Mouse (Mus musculus) CH12.LX (cell line): ENCODE results near the gene Arhgap28. TPM values are rescaled to one million over a fixed set of nuclear protein-coding genes. Genes with fewer than 3 reads are reported as not detected.

ENCODE experiments used
- DNase-seq: peaks from one replicate; pipeline ENCODE4 v3.0.0-alpha.2; 2013; ENCODE audit errors: extremely low read depth
- H3K27ac ChIP-seq: 2 replicates; pipeline ENCODE4 v1.5.1; 2012; ENCODE audit warnings: low read depth, mild to moderate bottlenecking, control low read depth, moderate library complexity; ENCODE audit not compliant: insufficient read depth
- H3K27me3 ChIP-seq: replicated peaks from 2 replicates; pipeline ENCODE3; 2012; ENCODE audit warnings: inconsistent platforms
- H3K36me3 ChIP-seq, 2 experiments: replicated peaks in 1 of 2; 2 replicates each; pipeline versions ENCODE3 to v1.6.1; 2012; ENCODE audit warnings: inconsistent platforms in 1 of 2, low read length in 1 of 2, mild to moderate bottlenecking in 1 of 2, mixed read lengths in 1 of 2, moderate library complexity in 1 of 2; ENCODE audit not compliant: control insufficient read depth in 1 of 2, insufficient read depth in 1 of 2
- H3K4me1 ChIP-seq, 2 experiments: 2 replicates each; pipeline ENCODE4 v1.6.1; 2012; ENCODE audit warnings: inconsistent platforms in 1 of 2, moderate library complexity in 1 of 2; ENCODE audit not compliant: insufficient read depth in 2 of 2, control insufficient read depth in 1 of 2
- H3K4me2 ChIP-seq: 2 replicates; pipeline ENCODE4 v1.6.1; 2012; ENCODE audit warnings: low read depth, mild to moderate bottlenecking, control low read depth; ENCODE audit not compliant: poor library complexity, insufficient read depth, severe bottlenecking
- H3K4me3 ChIP-seq, 3 experiments: fragments of 150-350 bp in 1 of 3; sonication (generic) in 1 of 3; replicated peaks in 1 of 3; 2 replicates each; pipeline versions ENCODE3 to v1.5.1; 2011 to 2012; ENCODE audit warnings: low read depth in 2 of 3, low read length in 2 of 3, mild to moderate bottlenecking in 2 of 3, moderate library complexity in 2 of 3, control low read depth in 1 of 3, improper control_type of control experiment in 1 of 3, inconsistent platforms in 1 of 3, mixed read lengths in 1 of 3; ENCODE audit not compliant: poor library complexity in 1 of 3
- H3K79me2 ChIP-seq: replicated peaks from 2 replicates; pipeline ENCODE4 v1.6.1; 2012; ENCODE audit warnings: mild to moderate bottlenecking, moderate library complexity; ENCODE audit not compliant: control insufficient read depth, poor library complexity, insufficient read depth, severe bottlenecking; ENCODE audit errors: extremely low read depth
- H3K9ac ChIP-seq: 2 replicates; pipeline ENCODE4 v1.6.1; 2012; ENCODE audit warnings: low read depth, mild to moderate bottlenecking, control low read depth, moderate library complexity; ENCODE audit not compliant: insufficient read depth
- H3K9me3 ChIP-seq: replicated peaks from 2 replicates; pipeline ENCODE3; 2012; ENCODE audit warnings: low read length, inconsistent platforms, mixed read lengths
- CHD1 ChIP-seq: IDR thresholded peaks from 2 replicates; pipeline ENCODE4 v1.6.1; 2012; ENCODE audit warnings: low read depth, low read length, improper control_type of control experiment, inconsistent platforms
- CHD2 ChIP-seq: IDR thresholded peaks from 2 replicates; pipeline ENCODE4 v1.6.1; 2011; ENCODE audit warnings: low read length, improper control_type of control experiment
- CTCF ChIP-seq, 2 experiments: IDR thresholded peaks in 1 of 2; conservative IDR thresholded peaks in 1 of 2; 2 replicates each; pipeline ENCODE4 v1.5.1; 2011 to 2012; ENCODE audit warnings: low read depth in 2 of 2, low read length in 2 of 2, improper control_type of control experiment in 1 of 2, inconsistent platforms in 1 of 2, mild to moderate bottlenecking in 1 of 2, moderate library complexity in 1 of 2
- E2F4 ChIP-seq: IDR thresholded peaks from 2 replicates; pipeline ENCODE4 v1.6.1; 2011; ENCODE audit warnings: low read depth, low read length, improper control_type of control experiment; ENCODE audit not compliant: insufficient replicate concordance
- ELF1 ChIP-seq: IDR thresholded peaks from 2 replicates; pipeline ENCODE4 v1.6.1; 2014; ENCODE audit warnings: low read depth, mild to moderate bottlenecking, inconsistent platforms, low read length, improper control_type of control experiment
- EP300 ChIP-seq: IDR thresholded peaks from 2 replicates; pipeline ENCODE4 v1.6.1; 2011; ENCODE audit warnings: low read length, improper control_type of control experiment
- IRF4 ChIP-seq: IDR thresholded peaks from 2 replicates; pipeline ENCODE4 v1.6.1; 2014; ENCODE audit warnings: low read depth, mild to moderate bottlenecking, inconsistent platforms, low read length, improper control_type of control experiment
- JUND ChIP-seq: conservative IDR thresholded peaks from 2 replicates; pipeline ENCODE4 v1.6.1; 2011; ENCODE audit warnings: low read depth, low read length, improper control_type of control experiment
- MAFK ChIP-seq: IDR thresholded peaks from 2 replicates; pipeline ENCODE4 v1.6.1; 2011; ENCODE audit warnings: low read length, improper control_type of control experiment; ENCODE audit not compliant: insufficient replicate concordance
- MXI1 ChIP-seq: IDR thresholded peaks from 2 replicates; pipeline ENCODE4 v1.6.1; 2011; ENCODE audit warnings: mild to moderate bottlenecking, low read depth, low read length, improper control_type of control experiment
- MYC ChIP-seq: IDR thresholded peaks from 2 replicates; pipeline ENCODE4 v1.6.1; 2011; ENCODE audit warnings: low read depth, mild to moderate bottlenecking, improper control_type of control experiment, low read length
- PAX5 ChIP-seq: IDR thresholded peaks from 2 replicates; pipeline ENCODE4 v1.6.1; 2012; ENCODE audit warnings: low read length, inconsistent platforms, mixed read lengths
- TBP ChIP-seq: conservative IDR thresholded peaks from 2 replicates; pipeline ENCODE4 v1.6.1; 2011; ENCODE audit warnings: low read depth, low read length, improper control_type of control experiment
- TCF12 ChIP-seq: IDR thresholded peaks from 2 replicates; pipeline ENCODE4 v1.6.1; 2014; ENCODE audit warnings: low read depth, mild to moderate bottlenecking, inconsistent platforms, low read length, improper control_type of control experiment
- UBTF ChIP-seq: IDR thresholded peaks from 2 replicates; pipeline ENCODE4 v1.6.1; 2012; ENCODE audit warnings: low read depth, mild to moderate bottlenecking, inconsistent platforms, low read length, improper control_type of control experiment, moderate library complexity
- USF1 ChIP-seq: IDR thresholded peaks from 2 replicates; pipeline ENCODE4 v1.6.1; 2014; ENCODE audit warnings: low read depth, mild to moderate bottlenecking, inconsistent platforms, low read length, improper control_type of control experiment
- dilution Hi-C: fragments of 300-500 bp; cut with MboI; formaldehyde crosslinking; loops from 2 replicates; pipeline ENCODE4 v1.14.3; 2020; ENCODE audit warnings: low sequenced_read_pairs; ENCODE audit not compliant: extremely low pct_unique_long_range_greater_than_20kb, extremely low pct_ligation_motif_present
- in situ Hi-C: fragments of 300-500 bp; cut with MboI; formaldehyde crosslinking; loops from 3 replicates; pipeline ENCODE4 v1.14.3; 2019; ENCODE audit warnings: low sequenced_read_pairs, low pct_ligation_motif_present, low pct_unique_long_range_greater_than_20kb, mixed read lengths
- polyA plus RNA-seq: library from polyadenylated mRNA; unstranded; fragments of >175 nt; gene quantifications from 2 replicates; pipeline ENCODE4 v1.2.1, GENCODE M21; 2012; ENCODE audit warnings: low read depth; ENCODE audit not compliant: insufficient read length
- total RNA-seq, 2 experiments: library from RNA; depleted of rRNA; stranded (reverse); fragments of 300-350 nt in 1 of 2; fragments of >200 nt in 1 of 2; gene quantifications; 2 replicates each; pipeline ENCODE4 v1.2.3; 2012 to 2014

Gene Arhgap28
- total RNA-seq (2012; rRNA removed) (not detected in 2 replicates), total RNA-seq (2014; rRNA removed) (not detected in 2 replicates), polyA plus RNA-seq (not detected in 2 replicates)

DNA sequence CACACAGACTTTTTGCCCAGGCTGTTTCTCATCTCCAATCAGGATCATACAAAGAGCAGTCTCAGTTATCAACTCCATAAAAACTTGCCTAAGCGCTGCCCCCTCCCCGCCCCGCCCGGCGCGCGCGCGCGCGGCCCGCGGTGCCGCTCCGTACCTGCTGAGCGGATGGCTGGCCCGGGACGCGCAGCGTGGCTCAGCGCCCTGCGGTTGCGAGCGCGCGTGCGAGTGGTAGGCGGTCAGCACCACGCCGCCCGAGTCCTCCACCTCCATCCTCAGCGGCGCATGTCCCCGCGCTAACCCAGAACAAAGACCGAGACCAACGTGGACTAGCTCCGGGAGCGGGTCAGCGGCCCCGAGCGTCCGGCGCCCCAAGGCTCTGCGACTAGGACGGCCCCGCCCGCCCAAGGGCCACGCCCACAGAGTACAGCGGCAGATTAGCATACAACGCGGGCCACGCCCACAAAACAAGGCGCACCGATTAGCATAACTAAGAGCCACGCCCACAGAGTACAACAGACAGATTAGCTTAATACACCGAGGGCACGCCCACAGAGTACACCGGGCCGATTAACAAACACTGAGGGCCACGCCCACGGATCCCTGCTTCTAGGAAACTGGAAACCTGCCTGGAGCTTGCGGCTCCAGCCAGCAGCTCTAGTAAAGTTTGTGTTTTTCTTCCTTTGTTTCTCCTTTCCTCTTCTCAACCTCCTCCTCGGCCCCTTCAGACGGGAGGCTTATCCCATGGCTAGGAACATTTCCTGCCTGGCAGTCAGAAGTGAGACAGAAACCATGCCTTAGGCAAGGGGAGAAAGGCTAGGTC lies at the start of gene Arhgap28:
Arhgap28 (minus strand) TSS at position 380 of the 820 bp plus-strand sequence.
- Histone ChIP-seq H3K9ac (no peak within 1 kb of the TSS), H3K4me2 (no peak within 1 kb of the TSS), H3K27ac (no peak within 1 kb of the TSS), H3K36me3 (no peaks in the 10 kb centered on the region), H3K9me3 (peaks cover 84% of the 10 kb centered on the region), H3K4me1 (no peaks in the 10 kb centered on the region), H3K4me3 (no peak within 1 kb of the TSS), H3K79me2 (no peaks in the 10 kb centered on the region), H3K27me3 (no peaks in the 10 kb centered on the region)
- DNase-seq, result no peak
- in situ Hi-C loops (no loop called here), dilution Hi-C loops (no loop called here)
- TF ChIP-seq JUND, result no peak
- no peak for TF ChIP-seq USF1
- TF ChIP-seq TBP, result no peak
- no peak for TF ChIP-seq PAX5
- TF ChIP-seq EP300, result no peak
- no peak for TF ChIP-seq CHD1
- TF ChIP-seq TCF12, result no peak
- no peak for TF ChIP-seq CTCF (conservative IDR thresholded peaks at IDR 0.05 in 1 of 2, IDR thresholded peaks at IDR 0.05 in 1 of 2; ENCODE audit: low read depth in 2 of 2, low read length in 2 of 2)
- TF ChIP-seq UBTF, result no peak
- no peak for TF ChIP-seq E2F4
- TF ChIP-seq ELF1, result no peak
- TF ChIP-seq MXI1, result no peak

DNA sequence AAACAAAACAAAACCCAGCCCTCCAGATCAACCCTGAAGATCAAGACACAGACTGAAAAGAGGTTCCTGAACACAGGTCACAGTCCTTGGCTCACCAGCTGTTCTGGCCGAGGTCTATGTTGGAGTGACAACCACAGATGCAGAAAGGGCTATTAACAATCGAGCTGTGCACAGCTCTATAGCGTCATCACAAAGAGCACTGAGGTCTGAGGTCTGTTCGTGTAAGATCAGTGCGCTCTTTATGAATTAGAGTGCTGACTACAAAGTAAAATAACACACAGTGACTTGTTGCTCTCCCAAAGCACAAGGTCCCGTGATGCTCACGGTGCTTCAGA lies 42.4 kb upstream of the Arhgap28 start:
- peaks cover 73% of the 10 kb centered on the region for H3K9me3 ChIP-seq
- dilution Hi-C loops, result no loop called here

More for the DNA sequence above, 42.4 kb upstream of the Arhgap28 start:
- Histone ChIP-seq H3K4me1 (no peaks in the 10 kb centered on the region), H3K27ac (no peak overlapping the region), H3K79me2 (no peaks in the 10 kb centered on the region), H3K4me2 (no peak overlapping the region), H3K36me3 (no peaks in the 10 kb centered on the region), H3K9ac (no peak overlapping the region), H3K4me3 (no peak overlapping the region), H3K27me3 (no peaks in the 10 kb centered on the region)
- TF ChIP-seq CHD1, result no peak
- no peak for TF ChIP-seq PAX5
- TF ChIP-seq CHD2, result no peak
- no peak for TF ChIP-seq IRF4
- TF ChIP-seq MAFK, result no peak
- no peak for TF ChIP-seq CTCF (conservative IDR thresholded peaks at IDR 0.05 in 1 of 2, IDR thresholded peaks at IDR 0.05 in 1 of 2; ENCODE audit: low read depth in 2 of 2, low read length in 2 of 2)
- TF ChIP-seq MYC, result no peak
- no peak for TF ChIP-seq EP300
- DNase-seq, result no peak
- in situ Hi-C loops, result no loop called here
